Mouse (Mus musculus) megakaryocyte, embryonic 14.5 days (primary cell): Measurements from ENCODE around the gene Dlx6.

Source experiments
- FLI1 ChIP-seq: IDR thresholded peaks from 2 replicates; pipeline ENCODE4 v1.6.1; 2012; ENCODE audit warnings: low read length, inconsistent platforms, mixed read lengths
- GATA1 ChIP-seq: IDR thresholded peaks from 3 replicates; pipeline ENCODE4 v1.6.1; 2012; ENCODE audit warnings: mixed read lengths, low read length, inconsistent platforms, borderline replicate concordance

- no peak for TF ChIP-seq GATA1
- TF ChIP-seq FLI1 = no peak
Observed at GRCm38 (mm10) chr6:6880361-6881114, 17.4 kb downstream of the Dlx6 start.
